Mouse (Mus musculus): ENCODE results near the gene S100a2.
A peak's percentile ranks its signal among the peaks of the same experiment; 100 is the strongest.

Gene S100a2

DNA sequence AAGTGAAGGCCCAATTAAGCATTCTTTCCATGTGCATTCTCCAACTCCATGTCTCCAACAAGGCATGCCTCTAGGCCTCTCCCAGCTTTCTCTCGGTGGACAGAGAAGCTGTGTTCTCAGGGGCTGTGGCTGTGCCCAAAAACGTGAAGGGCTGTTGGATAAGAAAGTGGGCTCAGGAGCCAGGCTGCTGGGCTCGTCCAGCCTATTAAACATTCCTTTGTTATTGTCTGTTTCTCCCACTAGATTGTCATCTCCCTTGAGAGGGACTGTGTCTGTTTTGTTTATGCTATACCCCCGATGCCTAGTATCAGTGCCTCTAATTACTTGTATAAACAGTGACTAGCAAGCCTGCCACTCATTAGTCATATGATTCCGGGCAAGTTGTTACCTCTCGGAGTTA lies 7.7 kb downstream of the S100a2 start:
- DNase-seq = no peak

DNA sequence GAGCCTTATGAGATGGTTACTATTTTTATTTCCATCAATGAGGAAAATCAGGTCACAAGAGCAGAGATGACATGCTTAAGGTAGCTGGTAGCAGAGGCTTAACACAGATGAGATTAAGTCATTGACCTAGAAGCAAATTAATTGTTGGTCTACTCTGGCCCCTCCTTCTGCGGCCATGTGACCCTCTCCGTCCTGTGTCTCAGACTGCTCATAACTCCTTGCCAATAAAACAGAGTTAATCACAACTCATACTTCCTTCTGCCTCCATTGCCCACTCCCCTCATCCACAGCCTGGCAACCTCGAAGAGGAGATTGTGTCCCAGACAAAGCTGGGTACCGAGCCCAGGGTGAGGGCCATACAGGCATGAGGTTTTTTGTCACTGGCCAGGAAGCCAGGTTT lies 8.2 kb downstream of the S100a2 start:
- no peak for DNase-seq

DNA sequence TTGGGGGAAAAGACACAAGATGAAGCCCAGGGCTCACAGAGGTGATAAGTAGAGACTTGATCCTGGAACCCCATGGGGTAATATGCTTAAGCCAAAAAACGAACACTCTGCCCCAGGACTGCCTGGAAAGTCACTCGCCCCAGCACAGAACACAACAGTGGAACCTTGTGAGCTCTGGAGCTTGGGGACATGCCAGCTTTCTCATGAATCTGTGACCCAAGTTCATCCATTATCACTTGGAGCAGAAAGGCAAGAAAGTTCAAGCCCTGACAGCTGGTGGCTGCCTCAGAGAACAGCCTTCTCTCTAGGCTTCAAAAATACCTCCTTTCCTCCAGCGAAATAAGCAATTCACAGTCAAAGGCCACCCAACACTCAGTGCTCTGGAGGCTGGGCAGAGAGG lies 9.4 kb downstream of the S100a2 start:
- no peak for DNase-seq

DNA sequence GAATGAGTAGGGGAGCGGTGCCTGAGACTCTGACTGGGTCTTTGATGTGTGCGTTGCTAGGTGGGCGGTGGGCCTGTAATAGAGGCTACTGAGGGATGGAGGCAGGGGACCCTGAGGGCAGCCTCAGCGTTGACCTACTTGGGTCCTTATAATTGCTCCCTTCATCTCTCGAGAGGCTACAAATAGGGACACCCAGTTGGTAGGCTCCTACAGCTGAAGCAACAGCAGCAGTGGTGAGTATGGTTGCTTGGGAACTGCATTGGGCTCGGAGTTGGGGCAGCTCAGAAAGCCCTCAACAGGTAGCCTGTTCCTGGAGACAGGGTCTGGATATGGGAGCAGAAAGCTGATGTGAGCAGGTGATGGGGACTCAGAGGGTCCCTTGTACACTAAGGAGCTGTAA lies 10.0 kb downstream of the S100a2 start:
- DNase-seq = no peak

DNA sequence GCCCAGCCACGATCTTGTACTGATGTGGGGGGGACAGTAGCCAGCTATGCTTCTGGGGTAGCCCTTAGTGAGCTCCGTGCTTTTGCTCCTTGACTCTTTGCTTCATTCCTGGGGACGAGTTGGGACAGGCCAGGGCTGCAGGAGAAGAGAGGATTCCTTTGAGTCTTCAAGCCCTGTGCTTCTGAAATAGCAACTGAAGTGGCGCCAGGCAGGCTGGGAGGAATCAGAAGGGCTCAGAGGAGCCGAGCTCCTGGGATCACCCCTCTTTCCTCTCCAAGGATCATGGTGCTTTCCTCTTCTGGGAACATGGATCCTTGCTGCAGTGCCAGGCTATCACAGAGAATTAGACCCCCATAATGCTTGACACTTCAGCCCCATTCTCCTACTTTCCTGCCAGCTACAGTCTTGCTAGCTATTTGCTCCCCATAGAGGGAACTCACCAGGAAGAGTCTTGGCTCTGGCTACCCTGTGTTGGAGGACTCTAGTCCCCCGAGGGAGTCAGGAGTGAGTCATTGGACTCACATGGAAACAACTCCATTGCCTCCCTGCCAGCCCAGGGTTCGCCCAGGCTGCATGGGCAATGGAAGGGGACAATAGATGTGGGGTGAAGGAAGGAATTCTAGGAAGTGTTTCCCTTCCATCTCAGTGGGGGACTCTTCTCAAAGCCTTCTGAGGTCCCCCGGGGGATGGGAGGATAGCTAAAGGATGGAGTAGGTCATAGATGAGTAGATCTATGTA lies 10.6 kb downstream of the S100a2 start:
- DNase-seq = no peak

DNA sequence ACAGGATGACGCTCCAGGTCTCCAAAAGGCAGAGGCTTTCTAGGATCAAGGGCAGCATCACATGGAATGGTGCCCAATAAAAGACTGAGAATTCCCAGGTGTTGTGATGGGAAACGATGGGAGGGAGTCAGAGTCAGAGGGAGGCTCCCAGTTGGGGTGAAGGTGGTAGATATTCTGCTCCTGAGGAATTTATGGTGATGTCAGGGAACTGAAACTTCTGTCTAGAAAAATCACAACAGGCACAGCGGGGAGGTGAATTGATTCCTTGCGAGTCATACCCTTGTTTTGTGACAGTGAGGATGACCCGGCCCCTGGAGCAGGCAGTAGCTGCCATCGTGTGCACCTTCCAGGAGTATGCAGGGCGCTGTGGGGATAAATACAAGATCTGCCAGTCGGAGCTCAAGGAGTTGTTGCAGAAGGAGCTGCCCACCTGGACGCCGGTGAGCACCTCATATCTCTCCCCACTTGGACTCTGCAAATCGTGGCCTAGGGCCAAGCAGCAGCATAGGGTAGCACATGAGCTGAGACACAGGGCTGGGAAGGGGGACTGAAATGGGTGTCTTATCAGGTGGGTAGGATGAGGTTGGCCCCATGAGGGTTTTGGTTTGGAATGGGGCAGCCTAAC lies 11.6 kb downstream of the S100a2 start, which contains the start of gene Gm42674:
Gene Gm42674, plus strand, starts transcription at position 419 of the 625 bp plus-strand sequence.
- DNase-seq = no peak

DNA sequence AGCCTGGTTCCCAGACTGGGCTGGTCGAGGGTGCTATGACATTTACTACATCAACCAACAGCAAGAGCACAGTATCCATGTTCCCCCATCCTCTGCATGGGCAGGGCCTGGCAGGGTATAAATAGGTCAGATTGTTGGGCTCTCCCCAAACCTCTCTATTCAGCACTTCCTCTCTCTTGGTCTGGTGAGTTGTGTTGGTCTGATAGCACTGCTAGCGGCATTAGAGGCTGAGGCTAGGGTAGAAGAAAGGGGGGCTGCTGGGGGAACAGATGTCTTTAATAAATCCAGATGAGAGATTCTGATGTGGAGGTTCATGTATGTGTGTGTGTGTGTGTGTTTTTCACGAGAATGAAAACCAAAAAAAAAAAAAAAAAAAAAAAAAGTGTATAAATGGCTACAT lies 13.6 kb downstream of the S100a2 start, which contains the start of gene S100a4:
Gene S100a4, plus strand, starts transcription at position 149 of the 400 bp plus-strand sequence.
- no peak for DNase-seq

DNA sequence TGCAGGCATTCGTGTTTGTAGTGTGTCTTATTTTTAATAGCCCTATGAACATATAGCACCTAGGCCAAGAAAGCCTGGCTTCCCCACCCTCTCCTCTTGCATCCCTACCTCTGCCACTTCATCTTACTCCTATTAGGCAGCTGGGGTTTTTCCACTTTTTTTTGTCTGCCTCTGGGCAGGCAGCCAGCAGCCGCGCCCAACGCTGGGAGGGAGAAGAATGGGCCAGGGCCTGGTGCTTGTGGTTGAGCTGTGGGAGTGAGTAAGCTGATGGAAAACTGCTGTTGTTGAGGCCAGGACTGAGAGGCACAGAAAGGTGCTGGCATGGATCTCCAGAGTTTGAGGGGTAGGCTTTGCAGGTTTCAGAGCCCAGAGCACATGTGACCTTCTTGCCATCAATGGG lies 14.4 kb downstream of the S100a2 start:
- DNase-seq = peak; percentile 87

DNA sequence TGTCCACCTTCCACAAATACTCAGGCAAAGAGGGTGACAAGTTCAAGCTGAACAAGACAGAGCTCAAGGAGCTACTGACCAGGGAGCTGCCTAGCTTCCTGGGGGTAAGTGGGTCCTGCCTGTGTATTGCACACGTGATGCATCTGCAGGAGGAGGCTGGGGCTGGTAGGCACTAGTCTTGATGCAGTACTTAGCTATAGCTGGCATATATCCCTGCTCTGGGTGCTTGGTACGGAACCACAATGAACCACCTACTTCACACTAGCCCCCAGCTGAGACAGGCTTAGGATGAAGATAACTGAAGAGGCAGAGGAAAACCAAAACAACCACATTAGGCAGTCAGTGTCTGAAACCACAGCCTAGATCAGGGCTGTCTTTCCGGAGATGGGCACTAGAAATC lies 15.0 kb downstream of the S100a2 start:
- no peak for DNase-seq

DNA sequence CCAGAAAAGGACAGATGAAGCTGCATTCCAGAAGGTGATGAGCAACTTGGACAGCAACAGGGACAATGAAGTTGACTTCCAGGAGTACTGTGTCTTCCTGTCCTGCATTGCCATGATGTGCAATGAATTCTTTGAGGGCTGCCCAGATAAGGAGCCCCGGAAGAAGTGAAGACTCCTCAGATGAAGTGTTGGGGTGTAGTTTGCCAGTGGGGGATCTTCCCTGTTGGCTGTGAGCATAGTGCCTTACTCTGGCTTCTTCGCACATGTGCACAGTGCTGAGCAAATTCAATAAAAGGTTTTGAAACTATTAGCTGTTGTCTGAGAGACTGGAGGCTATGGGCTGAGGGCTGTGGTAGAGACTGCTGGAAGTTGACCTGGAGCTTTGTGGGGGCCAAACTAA lies 15.7 kb downstream of the S100a2 start:
- no peak for DNase-seq

DNA sequence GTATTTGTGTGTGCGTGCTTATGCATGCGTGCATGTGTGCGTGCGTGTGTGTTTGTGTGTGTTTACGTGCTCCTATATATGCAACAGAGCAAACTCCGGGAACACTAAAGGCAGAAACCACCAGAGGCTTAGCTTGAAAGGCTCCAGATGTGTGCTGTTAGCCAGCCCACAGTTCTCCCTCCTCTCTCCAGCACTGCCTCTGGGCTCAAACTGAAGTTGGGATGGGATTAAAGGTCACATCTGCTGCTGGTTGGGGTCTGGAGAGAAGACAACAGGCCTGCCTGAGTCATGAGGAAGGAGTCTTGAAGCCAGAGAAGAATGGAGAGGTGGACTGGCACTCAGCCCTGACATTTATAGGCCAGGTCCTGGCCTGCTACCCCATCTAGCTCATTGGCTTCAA lies 16.1 kb downstream of the S100a2 start:
- DNase-seq = no peak

DNA sequence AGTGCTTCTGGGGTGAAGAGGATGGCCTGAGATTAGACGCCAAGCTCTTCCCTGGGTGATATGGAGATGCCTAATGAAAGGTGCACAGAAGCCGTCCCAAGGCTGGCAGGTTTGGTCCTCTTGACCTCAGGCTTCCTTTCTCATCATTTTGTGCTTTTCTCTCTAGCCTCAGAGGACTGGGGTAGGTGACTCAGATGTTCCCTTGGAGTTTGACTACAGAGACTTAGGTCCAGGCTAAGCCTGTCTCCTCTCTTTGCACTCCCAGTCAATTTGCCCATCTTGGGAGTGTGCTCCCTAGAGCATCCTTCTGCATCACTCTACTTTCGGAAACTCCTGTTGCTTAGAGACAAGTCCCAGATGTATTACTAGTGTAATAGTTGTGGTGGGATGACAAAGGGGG lies 17.3 kb downstream of the S100a2 start:
- DNase-seq = no peak

DNA sequence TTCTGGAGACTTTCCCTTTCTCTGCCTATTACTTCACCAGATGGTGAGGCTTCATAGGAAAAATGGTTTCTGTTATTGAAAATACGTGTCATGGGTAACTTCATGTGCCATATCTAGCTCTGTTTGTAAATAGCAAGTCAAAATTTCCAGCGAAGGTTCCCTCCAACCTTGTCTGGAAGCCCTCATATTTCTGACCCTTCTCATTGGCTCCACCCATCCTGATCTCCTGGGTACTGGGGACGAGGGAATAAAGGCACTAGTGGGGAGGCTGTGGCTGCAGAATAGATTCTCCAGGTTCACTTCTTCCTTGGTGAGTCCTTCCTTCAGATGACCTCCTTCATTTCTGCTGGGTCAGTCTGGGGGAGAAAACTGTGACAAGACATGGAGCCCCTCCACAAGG lies 18.2 kb downstream of the S100a2 start, which contains the start of gene S100a5:
Gene S100a5, plus strand, starts transcription at position 301 of the 400 bp plus-strand sequence.
- no peak for DNase-seq

DNA sequence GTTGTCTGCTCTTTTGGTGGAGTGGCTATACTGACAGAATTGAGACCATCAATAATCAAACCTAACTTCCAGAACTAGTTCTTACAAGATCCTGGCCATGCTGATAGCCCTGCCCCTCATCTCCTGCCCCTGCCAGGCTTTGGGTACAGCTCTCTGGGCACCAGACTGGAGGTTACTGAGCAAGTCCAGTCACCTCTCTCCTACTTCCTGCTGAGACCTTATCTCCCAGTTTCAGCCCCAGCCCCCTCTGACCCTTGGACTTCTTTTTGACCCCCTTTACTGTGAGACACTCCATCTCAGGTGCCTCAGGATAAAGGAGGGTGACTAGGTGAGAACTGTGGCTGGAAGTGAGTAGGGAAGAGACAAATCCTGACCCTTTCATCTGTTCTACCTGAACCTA lies 19.1 kb downstream of the S100a2 start:
- no peak for DNase-seq

DNA sequence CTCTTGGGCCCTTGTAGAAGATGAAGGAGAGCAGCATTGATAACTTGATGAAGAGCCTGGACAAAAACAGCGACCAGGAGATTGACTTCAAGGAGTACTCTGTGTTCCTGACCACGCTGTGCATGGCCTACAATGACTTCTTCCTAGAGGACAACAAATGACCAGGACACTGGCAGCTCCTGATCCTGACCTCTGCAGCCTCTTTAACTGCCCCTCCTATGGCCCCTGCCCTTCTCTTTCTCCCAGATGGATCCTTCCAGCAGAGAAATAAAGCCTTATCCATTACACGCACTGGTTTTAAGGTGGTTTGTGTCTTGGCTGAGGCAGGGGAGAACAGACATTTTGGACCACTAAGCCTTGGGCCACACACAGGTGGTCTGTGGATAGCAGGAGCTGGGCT lies 21.4 kb downstream of the S100a2 start:
- no peak for DNase-seq

DNA sequence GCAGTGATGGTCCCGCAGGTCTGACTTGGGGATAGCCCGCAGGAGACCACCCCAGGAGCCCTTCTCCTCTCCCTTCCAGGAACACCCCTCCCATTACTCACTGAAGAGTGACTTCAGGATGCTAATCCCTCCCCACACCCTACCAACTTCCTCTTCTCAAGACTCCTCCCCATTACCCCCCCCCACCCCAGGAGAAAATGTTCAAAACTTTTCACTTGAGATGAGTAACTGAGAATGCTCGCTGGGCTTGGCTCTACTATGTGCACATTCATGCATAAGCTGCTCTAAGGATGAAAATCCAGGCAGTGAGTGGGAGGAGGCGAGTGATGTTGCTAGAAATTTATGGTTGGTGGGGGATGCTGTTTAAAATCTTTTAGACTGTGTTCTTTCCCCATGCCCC lies 22.0 kb downstream of the S100a2 start:
- DNase-seq = peak; percentile 40

DNA sequence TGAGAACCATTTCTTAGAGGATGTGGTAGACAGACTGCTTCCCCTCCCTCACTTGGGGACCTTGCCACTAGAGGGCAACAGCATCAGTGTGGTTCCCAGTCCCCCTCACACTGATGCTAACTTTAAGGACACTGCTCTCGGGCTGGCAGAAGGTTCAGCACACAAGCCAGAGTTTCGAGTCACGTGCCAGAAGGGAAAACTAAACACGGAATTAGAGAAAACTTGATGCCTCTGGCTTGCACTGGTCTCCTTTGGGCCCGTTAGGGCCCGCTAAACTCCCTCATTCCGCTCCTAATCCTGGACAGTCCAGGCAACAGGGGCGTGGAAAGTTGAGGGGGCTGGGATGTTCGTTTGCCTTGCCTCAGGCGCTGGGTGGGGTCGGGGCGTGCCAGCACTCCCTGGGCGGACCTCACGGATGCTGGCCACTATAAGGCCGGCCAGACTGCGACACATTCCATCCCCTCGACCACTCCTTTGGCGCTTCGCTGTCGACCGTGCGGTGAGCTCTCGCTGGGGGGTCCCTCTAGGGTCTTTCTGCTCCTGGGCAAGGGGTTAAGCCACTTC lies 22.8 kb downstream of the S100a2 start, which contains the start of gene S100a6:
Gene S100a6, plus strand, starts transcription at position 155 of the 564 bp plus-strand sequence.
- peak; percentile 87 for DNase-seq

DNA sequence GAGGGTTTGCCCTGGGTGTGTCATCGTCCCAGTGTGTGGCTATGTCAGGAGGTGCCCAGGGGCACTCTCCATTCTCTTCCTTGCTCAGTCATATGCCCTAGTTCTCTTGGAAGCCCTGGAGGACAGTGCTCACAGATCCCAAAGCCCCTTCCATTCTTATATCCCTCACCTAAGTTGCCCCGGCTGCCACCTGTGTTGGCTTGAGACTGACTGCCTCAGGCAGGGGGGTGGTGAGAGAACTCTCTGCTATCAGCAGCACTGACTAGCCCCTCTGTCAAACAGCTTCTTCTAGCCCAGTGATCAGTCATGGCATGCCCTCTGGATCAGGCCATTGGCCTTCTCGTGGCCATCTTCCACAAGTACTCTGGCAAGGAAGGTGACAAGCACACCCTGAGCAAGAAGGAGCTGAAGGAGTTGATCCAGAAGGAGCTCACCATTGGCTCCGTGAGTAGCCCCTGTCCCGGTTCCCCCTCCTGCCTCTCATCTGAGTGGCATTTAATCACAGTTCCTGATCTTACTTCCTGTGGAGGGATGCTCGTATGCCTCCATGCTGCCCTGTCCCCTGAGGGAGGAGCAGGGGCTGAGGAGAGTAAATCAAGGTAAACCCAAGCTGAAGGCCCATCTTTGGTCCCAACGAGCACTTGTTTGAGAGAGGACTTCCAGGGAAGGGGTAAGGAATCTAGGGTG lies 23.6 kb downstream of the S100a2 start:
- DNase-seq = no peak

DNA sequence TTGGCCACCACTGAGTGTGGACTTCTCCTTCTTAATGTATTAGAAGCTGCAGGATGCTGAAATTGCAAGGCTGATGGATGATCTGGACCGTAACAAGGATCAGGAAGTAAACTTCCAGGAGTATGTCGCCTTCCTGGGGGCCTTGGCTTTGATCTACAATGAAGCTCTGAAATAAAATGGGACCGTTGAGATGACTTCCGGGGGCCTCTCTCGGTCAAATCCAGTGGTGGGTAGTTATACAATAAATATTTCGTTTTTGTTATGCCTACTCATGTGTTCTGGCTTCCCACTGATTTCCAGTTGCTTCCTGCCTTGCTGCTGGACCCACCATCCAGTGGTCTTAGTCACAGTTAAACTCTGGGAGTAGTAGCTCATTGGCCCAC lies 24.1 kb downstream of the S100a2 start:
- DNase-seq = no peak

DNA sequence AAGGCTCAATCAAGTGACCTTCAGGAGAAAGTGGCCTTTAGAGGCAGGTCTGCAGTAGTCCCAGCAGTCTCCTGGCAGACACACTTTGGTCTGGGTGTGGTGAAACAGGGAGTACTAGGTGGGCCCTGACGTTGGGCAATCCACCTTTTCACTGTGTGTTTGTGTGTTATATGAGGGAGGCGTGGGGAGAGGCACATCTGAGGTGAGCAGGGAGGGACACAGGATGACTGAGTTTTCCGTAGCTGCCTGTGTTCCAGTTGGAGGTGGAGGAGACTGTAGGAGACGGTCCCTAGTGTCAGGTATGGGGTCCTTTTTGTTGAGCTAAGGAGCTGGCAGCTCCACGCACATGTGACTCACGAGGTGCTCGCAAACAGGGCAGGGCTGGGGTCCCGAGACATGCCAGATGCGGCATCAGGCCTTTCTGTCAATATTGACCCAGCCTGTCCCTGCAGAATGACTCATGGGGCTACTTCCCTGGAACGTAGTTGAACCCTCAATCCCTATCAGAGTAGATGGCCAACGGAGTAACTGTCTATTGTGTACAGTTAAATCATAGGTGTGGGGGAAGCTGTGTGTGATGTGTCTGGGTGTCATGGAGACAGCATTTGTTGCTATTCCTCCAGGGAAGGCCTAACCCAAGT lies 24.7 kb downstream of the S100a2 start:
- peak; percentile 43 for DNase-seq

DNA sequence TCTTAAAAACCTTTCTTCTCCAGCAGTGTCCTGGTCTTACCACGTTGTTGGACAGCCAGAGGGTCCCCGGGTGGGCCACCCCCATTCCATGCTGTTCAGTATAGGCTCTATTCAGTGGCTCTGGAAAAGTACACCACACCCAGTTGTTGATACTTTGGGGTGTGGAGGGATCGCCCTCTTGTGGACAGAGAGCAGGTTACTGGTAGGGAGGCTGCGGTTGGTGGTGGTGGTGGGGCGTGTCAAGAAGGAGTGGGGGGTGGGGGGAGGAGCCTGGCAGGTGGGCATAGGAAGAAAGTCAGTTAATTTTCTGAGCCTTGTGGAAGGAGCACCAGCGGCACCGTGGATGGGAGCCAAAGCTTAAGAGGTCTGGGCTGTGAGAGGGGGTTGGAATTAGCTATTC lies 25.4 kb downstream of the S100a2 start:
- peak; percentile 92 for DNase-seq

DNA sequence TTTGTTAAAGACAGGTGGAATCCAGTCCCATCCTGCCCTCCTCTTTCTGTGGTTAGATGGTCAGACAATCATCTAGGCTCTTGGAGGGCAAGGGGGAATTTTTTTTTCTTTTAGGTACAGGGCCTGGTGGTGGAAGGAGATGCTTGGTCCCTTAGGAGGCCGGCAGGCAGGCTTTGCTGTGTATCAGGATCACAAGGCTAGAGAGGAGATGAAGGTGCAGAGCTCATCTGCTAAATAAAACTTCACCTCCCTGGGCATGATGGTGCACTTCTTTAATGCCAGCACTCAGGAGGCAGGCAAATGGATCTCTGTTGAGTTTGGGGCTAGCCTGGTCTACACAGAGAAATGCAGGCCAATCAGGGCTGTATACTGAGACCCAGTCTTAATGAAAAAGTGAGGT lies 25.9 kb downstream of the S100a2 start:
- DNase-seq = no peak

DNA sequence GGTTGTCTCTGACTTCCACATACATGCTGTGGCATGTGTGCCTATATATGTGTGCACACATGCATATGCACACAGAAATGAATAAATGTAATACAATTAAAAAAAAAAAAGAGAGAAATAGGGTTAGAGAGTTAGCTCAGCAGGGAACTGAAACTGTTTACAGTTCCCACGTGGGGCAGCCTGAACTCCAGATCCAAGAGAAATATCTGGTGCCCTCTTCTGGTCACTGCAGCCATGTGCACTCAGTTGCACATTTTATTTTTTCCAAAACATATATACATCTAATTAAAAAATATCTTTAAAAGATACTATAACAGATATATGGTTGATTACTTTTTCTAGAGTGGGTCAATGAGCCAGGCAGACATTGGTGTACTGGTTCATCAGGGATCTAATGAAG lies 27.5 kb downstream of the S100a2 start:
- no peak for DNase-seq
